Mouse (Mus musculus): ENCODE measurements around the gene Rgs3.

- TF ChIP-seq POLR2A (IDR thresholded peaks at IDR 0.05; ENCODE audit: low read depth, low read length) = peak; percentile 54
- no peak for TF ChIP-seq CTCF (IDR thresholded peaks at IDR 0.05; ENCODE audit: extremely low read depth, insufficient read length, insufficient replicate concordance, low read depth, low read length)
These were observed 139.7 kb downstream of the Rgs3 start for GRCm38 (mm10) chr4:62699191-62699812.

Data from small intestine, adult 2 months (tissue).